Mouse (Mus musculus) heart, embryonic 16.5 days (tissue): ENCODE results near the gene Ptprk. TPM values are rescaled to one million over a fixed set of nuclear protein-coding genes. Genes with fewer than 3 reads are reported as not detected.

Experiments used
- ATAC-seq: fragments of 200-750 bp; cut with Nextera tagmentation; replicated peaks from 2 replicates; pipeline ENCODE4 v1.8.0; 2017; ENCODE audit warnings: moderate number of reproducible peaks; ENCODE audit not compliant: insufficient read depth, low FRiP score; ENCODE audit errors: extremely low read depth
- H3K27ac ChIP-seq: fragments of 300-500 bp; sonication (generic); 2 replicates; pipeline ENCODE4 v1.5.1; 2014; ENCODE audit warnings: mild to moderate bottlenecking, low read length, control low read depth, moderate library complexity
- H3K27me3 ChIP-seq: fragments of 300-500 bp; sonication (generic); 2 replicates; pipeline ENCODE4 v1.6.1; 2014; ENCODE audit warnings: low read length, mixed read lengths; ENCODE audit not compliant: control insufficient read depth, insufficient read depth
- H3K36me3 ChIP-seq: fragments of 300-500 bp; sonication (generic); 2 replicates; pipeline ENCODE4 v1.6.1; 2014; ENCODE audit not compliant: control insufficient read depth, insufficient read depth
- H3K4me1 ChIP-seq: fragments of 300-500 bp; sonication (generic); 2 replicates; pipeline ENCODE4 v1.6.1; 2014; ENCODE audit warnings: low read length, mixed read lengths; ENCODE audit not compliant: control insufficient read depth, insufficient read depth
- H3K4me2 ChIP-seq: fragments of 300-500 bp; sonication (generic); 2 replicates; pipeline ENCODE4 v1.6.1; 2014; ENCODE audit warnings: low read depth, mild to moderate bottlenecking, control low read depth, low read length
- H3K4me3 ChIP-seq: fragments of 300-500 bp; sonication (generic); 2 replicates; pipeline ENCODE4 v1.5.1; 2014; ENCODE audit warnings: mild to moderate bottlenecking, control low read depth, low read length
- H3K9ac ChIP-seq: fragments of 300-500 bp; sonication (generic); 2 replicates; pipeline ENCODE4 v1.6.1; 2014; ENCODE audit warnings: low read length, control low read depth
- H3K9me3 ChIP-seq: fragments of 300-500 bp; sonication (generic); replicated peaks from 2 replicates; pipeline ENCODE4 v1.6.1; 2016; ENCODE audit warnings: low read length; ENCODE audit not compliant: control insufficient read depth
- WGBS: fragments of 180-500 bp; shearing (Covaris S2); extraction: QIAGEN DNeasy Blood & Tissue Kit; methylation state at CpG from one replicate; pipeline ENCODE4 v1.1.7; 2014; 5-methylcytosine and 5-hydroxymethylcytosine counted together
- microRNA-seq: library from miRNA; unstranded; fragments of <30 nt; microRNA quantifications from one replicate; pipeline ENCODE4, GENCODE M21; 2017
- polyA plus RNA-seq: library from polyadenylated mRNA; unstranded; fragments of >200 nt; fragmentation: Nextera tagmentation; extraction: Ambion mirVana; gene quantifications from 2 replicates; pipeline ENCODE4 v1.2.1, GENCODE M21; 2015

Gene Ptprk
- polyA plus RNA-seq, 1 experiment from 2014 or later: 42.5 TPM

DNA sequence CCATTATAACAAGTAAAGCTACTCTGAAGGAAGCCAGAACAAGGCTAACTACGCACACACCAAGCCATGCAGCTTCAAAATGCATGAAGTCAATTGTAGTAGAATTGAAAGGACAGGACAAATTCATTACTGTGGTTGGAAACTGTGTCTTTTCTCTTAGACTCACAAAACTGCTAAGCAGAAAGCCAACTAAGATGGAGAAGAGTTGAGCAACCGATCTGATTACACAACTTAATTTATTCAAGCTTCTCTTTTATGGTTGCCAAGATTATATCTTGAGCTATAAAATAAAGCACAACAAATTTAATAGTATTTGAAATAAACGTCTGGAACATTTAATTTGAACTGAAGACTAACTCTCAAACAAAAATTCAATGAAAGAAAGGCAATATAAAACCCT lies 534.5 kb downstream of the Ptprk start:
- Histone ChIP-seq H3K4me3 (no peak overlapping the region), H3K9ac (no peak overlapping the region), H3K36me3 (no peaks in the 10 kb centered on the region), H3K27me3 (no peaks in the 10 kb centered on the region), H3K4me2 (no peak overlapping the region), H3K9me3 (no peaks in the 10 kb centered on the region), H3K4me1 (no peaks in the 10 kb centered on the region), H3K27ac (no peak overlapping the region)
- 65% methylated on average over 3 of the region's 3 CpGs for WGBS
- no peak for ATAC-seq

DNA sequence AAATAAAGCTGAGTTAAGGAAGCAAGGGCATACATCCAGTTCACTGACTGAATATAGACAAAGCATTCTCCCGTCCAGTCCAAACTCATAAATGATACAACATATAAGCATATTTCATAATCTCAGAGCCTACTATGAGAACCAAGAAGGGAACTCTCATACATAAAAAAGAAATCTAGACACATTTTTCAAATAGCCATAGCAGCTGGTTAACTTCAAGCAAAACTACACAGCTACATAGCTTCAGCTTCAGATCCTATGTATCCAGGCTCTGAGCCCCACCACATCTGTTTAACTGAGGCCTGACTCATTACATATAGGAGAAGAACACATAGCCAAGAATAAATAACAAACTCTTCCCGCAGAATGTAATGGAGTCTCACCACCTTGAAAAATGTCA lies 539.8 kb downstream of the Ptprk start:
- Histone ChIP-seq H3K4me1 (no peaks in the 10 kb centered on the region), H3K27ac (no peak overlapping the region), H3K4me2 (no peak overlapping the region), H3K4me3 (no peak overlapping the region), H3K36me3 (no peaks in the 10 kb centered on the region), H3K9me3 (no peaks in the 10 kb centered on the region), H3K9ac (no peak overlapping the region), H3K27me3 (no peaks in the 10 kb centered on the region)
- 78% methylated on average over 2 of the region's 2 CpGs for WGBS
- no peak for ATAC-seq

GRCm38 (mm10) chr10:28617203-28617602 lies 542.6 kb downstream of the Ptprk start:
- 89% methylated on average over 7 of the region's 7 CpGs for WGBS

DNA sequence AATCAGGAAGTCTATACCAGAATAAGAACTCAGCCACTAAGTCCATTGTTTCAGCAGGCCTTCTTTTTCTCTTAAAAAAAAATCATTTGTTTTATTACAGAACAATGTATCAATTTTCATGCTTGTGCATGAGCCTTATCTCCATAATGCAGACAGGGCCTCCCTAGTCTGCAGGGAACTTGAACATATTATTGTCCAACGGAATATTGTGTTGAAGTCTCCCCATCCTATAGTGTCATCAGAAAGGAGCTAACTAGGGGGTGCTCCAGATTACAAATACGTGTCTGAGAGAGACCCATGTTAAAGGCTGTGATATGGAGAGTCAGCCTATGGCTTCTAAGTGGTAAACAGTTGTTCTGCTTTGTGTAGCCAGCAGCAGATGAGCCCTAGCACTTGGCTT lies 543.4 kb downstream of the Ptprk start:
- no peak overlapping the region for H3K4me3 ChIP-seq

More at GRCm38 (mm10) chr10:28617203-28617602, 542.6 kb downstream of the Ptprk start:
- no peak overlapping the region for H3K4me3 ChIP-seq
- no peaks in the 10 kb centered on the region for H3K9me3 ChIP-seq
- no peak overlapping the region for H3K4me2 ChIP-seq
- no peak overlapping the region for H3K9ac ChIP-seq
- ATAC-seq: no peak
- no peaks in the 10 kb centered on the region for H3K4me1 ChIP-seq
- H3K27ac ChIP-seq: no peak overlapping the region
- no peaks in the 10 kb centered on the region for H3K36me3 ChIP-seq
- H3K27me3 ChIP-seq: no peaks in the 10 kb centered on the region

DNA sequence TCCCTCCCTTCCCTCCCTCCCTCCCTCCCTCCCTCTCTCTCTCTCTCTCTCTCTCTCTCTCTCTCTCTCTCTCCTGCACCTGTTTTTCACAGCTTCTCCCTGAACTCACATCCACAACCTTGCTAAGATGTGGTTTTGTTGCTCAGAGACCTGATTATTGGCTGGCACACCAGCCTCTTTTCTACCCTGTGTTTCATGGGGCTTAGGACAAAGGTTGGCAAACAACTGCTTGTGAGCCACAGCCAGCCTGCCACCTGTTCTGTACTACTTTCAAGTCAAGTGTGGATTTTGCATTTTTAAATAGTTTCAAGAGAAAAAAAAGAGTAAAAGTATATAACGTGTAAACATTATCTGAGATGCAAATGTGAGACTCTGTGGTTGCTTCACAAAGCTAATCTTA lies 544.8 kb downstream of the Ptprk start:
- no peaks in the 10 kb centered on the region for H3K36me3 ChIP-seq

More for the DNA sequence above, 543.4 kb downstream of the Ptprk start:
- Histone ChIP-seq H3K9me3 (no peaks in the 10 kb centered on the region), H3K4me1 (no peaks in the 10 kb centered on the region), H3K36me3 (no peaks in the 10 kb centered on the region), H3K9ac (no peak overlapping the region), H3K4me2 (no peak overlapping the region), H3K27me3 (no peaks in the 10 kb centered on the region), H3K27ac (no peak overlapping the region)
- WGBS: 67% methylated on average over 2 of the region's 2 CpGs
- no peak for ATAC-seq

DNA sequence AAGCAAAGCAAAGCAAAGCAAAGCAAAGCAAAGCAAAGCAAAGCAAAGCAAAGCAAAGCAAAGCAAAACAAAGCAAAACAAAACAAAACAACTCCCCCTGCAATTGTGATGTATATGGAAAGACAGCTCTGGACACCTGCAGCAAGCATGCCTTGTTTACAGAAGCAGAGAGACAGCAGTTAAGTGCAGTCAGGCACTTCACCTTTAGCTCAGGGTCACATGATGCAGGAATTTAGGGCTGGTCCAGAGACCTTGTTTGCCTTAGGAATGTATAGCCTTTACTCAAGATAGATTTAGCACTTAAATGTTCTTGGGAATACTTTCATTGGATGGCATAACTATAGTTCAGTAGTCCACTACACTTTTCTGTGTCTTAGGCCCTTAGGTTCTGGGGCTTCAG lies 561.5 kb downstream of the Ptprk start:
- H3K4me2 ChIP-seq: no peak overlapping the region
- no peaks in the 10 kb centered on the region for H3K9me3 ChIP-seq
- H3K9ac ChIP-seq: no peak overlapping the region
- no peaks in the 10 kb centered on the region for H3K36me3 ChIP-seq
- no peak overlapping the region for H3K27ac ChIP-seq
- ATAC-seq: no peak
- H3K27me3 ChIP-seq: no peaks in the 10 kb centered on the region
- H3K4me1 ChIP-seq: no peaks in the 10 kb centered on the region
- H3K4me3 ChIP-seq: no peak overlapping the region

More for the DNA sequence above, 544.8 kb downstream of the Ptprk start:
- no peaks in the 10 kb centered on the region for H3K9me3 ChIP-seq
- H3K4me3 ChIP-seq: no peak overlapping the region
- no peak overlapping the region for H3K9ac ChIP-seq
- no peaks in the 10 kb centered on the region for H3K27me3 ChIP-seq
- no peak overlapping the region for H3K27ac ChIP-seq
- 77% methylated on average over 1 of the region's 1 CpGs for WGBS
- H3K4me1 ChIP-seq: no peaks in the 10 kb centered on the region
- peak; percentile 55; the same call in 1 of the 2 replicates for ATAC-seq
- no peak overlapping the region for H3K4me2 ChIP-seq

DNA sequence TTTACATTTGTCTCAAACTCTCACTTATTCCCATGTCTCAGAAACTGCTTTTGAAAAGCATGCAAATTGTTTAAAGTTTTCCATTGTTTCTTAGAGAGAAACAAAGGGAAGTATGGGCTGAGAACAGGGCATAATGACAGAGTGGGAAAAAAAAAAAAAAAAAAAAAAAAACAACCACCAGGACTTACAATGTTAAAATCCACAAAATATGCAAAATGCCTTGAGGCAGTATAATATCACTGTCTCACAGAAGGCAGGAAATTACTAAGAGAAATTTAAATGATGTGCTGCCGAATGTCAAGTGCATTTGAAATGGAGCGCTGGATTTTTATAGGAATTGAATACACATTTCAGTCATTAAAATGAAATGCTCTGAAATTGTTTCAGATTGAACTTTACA lies 567.3 kb downstream of the Ptprk start:
- WGBS: 93% methylated on average over 2 of the region's 2 CpGs
- no peak overlapping the region for H3K4me2 ChIP-seq
- H3K9me3 ChIP-seq: no peaks in the 10 kb centered on the region
- no peak for ATAC-seq
- H3K9ac ChIP-seq: no peak overlapping the region
- no peaks in the 10 kb centered on the region for H3K27me3 ChIP-seq
- no peaks in the 10 kb centered on the region for H3K4me1 ChIP-seq
- no peak overlapping the region for H3K4me3 ChIP-seq
- H3K36me3 ChIP-seq: no peaks in the 10 kb centered on the region
- H3K27ac ChIP-seq: no peak overlapping the region

Small RNA genes lying within 50 kb of the gene (microRNA-seq; reads per million reads assigned to microRNA genes)
- gene Gm22370: not detected
